Mouse (Mus musculus) lung, postnatal 10 days (tissue): ENCODE results near the gene Tsku.

Experiments
- DNase-seq: peaks from one replicate; pipeline ENCODE4 v3.0.0; 2021

Tsku gene

DNA sequence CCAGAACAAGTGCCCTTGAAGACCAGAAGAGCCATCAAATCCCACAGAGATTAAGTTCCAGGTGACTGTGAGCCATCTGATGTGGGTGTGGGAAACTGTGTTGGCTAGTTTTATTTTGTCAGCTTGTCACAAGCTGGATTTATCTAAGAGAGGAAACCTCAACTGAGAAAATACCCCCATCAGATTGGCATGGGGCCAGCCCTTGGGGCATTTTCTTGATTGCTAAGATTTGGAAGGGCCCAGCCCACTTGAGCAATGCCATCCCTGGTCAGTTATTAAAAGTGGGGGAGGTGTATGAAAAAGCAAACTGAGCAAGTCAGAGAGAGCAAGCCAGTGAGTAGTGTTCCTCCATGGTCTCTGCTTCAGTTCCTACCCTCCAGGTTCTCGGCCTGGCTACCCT lies 36.9 kb downstream of the Tsku start:
- DNase-seq, result peak; percentile 38

DNA sequence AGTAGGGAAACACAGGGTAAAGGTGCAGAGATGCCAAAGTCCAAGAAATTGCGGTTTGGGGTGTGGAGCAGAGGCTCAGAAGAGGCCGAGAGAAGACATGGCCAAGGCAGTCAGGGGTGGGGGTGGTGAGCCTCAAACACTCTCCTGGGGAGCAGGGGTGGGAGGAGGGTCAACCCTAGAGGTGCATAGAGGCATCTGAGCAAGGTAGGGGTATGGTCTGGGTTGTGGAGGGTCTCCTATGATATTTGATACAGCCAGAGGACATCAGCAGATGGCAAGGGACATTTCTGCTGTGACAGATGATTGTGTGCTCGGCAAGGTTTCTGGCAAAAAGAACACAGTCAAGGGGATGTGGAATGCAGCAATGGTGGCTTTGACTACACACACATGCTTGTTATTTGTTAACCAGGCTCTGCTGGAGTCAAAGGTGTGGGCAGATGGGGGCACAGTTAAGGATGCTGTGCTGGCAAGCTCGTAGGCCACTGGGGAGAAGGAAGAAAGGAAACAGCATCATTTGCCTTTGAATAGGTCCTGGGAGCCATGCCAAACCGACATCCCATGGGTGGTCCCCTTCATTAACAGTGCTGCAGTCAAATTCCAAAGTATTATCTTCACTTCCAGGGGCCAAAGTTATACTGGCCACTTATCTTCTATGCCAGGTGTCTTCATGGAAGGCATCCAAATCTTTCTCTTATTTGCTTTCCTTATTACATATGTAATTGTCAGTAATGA lies 37.7 kb downstream of the Tsku start:
- DNase-seq, result peak; percentile 69

DNA sequence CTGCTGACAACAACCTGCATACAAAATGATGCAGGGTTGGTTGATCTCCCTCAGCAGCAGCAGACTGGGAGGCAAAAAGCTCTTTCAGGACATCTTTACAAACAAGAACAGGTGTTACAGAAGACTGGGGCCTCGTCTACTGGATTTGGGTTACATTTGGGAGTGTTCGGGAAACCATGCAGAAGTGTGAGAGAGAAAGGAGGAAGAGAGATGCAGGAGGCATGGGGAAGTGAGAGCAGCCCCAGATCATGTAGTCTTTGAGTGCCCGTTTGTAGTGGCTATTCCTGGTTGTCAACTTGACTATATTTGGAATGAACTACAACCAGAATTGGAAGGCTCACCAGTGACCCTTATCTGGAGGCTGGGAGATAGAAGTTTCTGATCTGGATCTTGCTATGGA lies 38.7 kb downstream of the Tsku start:
- DNase-seq, result no peak

DNA sequence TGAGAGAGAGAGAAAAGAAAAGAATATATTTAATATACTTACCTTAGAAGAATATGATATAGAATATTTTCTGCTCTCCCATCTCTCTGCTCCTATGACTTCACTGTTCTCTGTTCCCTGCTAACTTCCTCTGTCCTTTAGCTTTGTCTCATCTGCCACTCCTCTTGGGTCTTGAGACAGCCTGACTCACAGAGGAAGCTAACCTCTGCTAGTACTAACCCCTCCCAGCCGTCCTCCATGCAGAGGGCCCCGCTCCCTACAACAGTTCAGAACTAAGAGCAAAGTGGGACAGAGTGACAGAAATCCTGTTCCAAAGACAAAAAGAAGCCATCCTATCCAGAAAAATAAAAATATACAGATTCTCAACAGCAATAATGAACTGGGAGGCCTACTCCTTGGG lies 40.0 kb downstream of the Tsku start, which contains the start of gene Acer3:
Acer3 (minus strand) TSS at position 126 of the 400 bp plus-strand sequence.
- no peak for DNase-seq

DNA sequence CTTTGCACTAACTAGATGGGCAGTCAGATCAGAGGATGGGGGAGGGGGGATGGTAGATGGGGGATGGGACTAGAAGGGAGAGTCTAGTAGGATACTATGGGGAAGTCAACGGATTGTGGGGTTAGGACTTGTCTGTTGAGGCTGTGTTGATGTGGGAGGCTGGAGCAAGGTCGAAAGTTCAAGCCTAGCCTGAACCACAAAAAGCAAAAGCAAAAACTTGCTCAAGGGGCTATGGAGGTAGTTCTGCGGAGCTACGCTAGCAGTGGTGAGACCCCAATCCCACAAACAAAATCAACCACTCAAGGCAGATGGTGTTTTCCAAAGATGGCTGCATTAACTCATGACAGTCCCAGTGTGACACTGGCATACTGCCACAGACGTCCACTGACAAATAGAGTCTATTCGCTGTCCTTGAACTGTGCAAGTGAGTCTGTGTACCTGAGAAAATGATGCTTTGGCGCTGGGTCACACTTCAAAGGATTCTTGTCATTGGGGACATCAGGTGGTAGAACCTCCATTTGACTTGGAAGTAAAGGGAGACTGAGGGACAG lies 41.0 kb downstream of the Tsku start:
- DNase-seq, result no peak

DNA sequence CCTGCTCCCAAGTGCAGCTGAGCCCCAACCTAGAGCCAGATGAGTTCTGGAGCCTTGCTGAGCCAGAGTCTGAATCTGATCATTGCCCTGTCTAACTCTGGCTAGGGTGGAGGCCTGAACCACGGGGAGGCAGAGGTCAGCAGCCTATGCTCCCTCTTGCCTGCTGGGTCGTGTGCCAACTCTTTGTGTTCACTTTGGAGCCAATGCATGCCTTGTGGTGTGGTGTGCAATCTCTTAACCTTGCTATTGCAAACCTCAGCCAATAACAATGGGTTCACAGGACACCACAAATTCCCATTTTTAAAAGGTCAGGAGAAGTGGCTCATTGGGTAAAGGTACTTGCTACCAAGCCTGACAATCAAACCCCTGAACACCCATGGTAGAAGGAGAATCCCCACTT lies 44.6 kb downstream of the Tsku start:
- no peak for DNase-seq

DNA sequence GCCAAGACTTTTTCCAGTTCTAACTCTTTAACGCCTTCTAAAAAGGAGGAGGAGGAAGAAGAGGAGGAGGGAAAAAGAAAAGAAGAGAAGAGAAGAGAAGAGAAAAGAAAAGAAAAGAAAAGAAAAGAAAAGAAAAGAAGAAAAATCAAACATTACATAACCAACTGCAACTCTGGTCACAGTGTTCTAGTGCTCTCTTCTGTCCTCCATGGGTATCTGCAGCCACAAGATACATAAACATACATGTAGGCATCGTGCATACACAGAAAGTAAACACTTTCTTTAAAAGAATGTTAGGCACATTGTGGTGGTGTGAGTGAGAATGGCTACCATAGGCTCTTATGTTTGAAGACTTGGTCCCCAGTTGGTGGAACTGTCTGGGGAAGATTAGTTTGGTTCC lies 46.0 kb downstream of the Tsku start:
- no peak for DNase-seq

DNA sequence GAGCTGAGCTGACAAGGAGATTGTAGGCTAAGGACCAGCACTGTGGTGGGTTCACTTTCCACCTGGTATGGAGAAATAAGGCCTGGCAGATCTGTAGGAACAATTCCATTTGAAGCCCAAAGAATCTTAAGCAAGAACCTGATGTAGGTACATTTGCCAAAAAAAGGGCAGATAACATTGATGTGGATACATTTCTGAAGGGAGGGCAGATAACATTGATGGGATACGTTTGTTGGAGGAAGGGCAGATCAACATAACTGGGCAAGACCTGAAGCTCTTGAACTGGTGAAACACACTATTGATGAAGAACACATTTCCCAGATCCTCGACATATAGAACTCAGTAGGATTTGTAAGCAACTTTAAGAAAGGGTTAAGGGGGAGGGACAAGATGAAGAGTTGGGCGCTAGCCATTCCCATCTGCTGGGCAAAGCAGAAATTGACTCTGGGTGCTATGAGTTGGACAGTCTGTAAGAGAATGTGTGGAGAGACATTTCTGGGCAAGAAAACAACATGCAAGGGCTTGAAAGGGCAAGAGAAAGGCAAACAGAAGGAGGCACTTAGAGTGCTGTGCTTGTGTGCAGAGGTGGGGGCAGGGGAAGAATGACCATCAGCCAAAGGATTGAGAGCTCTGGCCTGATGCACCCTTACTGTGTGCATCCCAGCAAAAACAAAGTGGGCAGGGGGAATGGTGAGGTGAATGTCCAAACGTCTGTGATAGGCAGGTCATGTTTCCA lies 48.8 kb downstream of the Tsku start:
- DNase-seq, result peak; percentile 57

DNA sequence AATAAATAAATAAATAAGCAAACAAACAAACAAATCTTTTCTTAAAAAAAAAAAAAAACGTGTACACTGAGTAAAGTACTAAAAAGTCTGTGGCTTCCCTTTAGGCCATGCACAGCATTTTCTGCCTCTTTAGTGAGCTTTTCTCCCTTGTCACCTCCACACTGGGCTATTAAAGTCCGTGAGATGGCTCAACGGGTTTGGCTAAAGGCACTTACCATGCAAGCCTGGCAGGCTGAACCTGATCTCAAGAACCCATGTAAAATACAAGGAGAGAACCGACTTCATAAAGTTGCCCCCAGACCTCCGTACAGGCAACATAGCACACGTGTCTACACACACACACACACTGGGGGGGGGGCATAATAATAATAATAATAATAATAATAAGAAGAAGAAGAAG lies 50.9 kb downstream of the Tsku start:
- DNase-seq, result no peak

DNA sequence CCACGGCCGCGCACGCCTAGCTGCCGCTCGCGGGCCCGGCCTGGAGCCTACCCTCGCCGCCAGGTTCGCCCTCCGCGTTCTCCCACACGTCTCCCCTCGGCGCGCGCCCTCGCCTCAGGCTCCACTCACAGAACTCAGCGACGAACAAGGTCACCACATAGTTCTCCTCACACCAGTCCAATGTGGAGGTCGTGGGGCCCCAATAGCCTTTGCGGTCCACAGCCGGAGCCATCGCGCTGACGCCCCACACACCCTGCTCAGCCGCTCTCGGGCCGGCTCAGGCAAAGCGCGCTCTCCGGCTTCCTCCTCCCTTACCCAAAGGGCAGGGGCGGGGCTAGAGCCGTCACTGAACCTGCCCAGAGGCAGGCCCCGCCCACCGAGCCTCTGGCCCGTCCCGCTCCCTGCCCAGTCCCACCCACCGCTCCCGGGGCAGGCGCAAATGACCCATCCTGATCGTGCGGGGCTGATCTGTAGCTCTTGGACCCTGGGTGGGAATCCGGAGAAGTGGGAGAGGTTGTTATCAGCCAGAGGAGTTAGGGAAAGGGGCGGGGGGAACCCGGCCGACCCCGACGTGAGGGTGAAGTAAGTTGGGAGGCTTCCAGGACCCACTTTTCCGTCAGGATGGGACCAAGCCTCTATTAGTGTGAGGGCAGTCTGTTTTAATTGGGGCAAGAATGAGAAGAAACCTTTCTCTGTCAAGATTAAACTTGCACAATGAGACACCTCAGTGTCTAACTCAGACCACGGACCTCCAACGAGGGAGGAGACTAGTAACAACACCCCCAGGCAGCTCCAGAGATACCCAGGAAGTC lies 51.7 kb downstream of the Tsku start:
- DNase-seq, result peak; percentile 97

DNA sequence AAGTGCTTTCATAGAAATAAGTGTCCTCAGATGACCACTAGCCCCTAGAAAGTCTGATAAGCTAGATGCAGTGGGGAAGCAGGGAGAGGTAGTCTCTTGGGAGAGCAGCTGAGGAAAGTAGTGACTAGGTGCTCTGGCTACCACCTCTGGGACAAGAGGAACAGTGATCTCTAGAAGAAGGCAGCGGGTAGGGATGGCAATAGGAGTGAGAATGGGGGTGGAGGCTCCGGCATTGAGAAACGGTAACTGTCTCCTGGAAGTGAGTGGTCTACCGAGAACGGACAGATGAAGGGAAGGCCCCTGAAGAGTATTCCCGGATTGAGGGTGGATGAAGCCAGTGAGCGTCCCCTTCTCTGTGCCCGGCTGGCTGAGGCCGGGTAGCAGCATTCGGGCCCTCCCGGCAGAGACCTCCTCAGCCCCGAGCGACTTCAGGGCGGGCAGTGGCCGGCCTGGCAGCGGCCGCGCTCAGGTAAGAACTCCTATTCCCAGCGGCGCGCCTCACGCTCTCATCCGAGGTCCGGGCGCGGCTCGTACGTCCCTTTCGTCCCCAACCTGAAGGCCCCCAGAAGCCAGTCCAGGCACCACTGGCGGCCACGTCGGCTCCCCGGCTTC lies 52.4 kb downstream of the Tsku start:
- DNase-seq, result no peak

DNA sequence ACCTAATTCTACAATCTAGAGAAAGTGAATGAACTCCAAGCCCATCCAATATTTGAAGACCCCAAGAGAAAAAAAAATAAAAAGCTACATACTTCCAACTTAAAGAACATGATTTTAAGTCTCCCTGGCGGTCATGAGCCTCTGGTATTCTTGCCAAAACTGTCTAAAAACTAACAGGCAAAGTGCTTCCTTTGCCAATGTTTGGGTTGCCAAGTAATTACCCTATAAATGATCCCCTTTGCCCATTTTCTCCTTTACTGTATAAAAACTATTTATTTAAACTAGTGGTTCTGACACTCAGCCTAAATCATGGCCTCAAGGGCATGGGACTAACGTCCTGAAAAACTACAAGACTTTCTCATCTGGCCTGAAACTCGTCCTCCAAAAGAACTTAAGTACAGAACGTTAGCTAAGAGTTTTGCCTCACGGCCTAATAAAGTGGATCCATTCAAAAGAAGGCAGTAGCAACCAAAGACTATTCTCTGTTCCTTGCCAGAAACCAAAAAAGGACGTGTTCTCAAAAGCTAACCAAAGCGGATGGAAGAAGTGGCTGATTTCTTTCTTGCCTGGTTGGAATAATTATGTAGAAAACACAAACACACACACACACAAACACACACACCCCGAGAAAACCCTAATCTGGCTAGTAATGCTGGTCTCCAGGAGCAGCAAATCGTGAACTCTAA lies 53.1 kb downstream of the Tsku start:
- DNase-seq, result no peak

DNA sequence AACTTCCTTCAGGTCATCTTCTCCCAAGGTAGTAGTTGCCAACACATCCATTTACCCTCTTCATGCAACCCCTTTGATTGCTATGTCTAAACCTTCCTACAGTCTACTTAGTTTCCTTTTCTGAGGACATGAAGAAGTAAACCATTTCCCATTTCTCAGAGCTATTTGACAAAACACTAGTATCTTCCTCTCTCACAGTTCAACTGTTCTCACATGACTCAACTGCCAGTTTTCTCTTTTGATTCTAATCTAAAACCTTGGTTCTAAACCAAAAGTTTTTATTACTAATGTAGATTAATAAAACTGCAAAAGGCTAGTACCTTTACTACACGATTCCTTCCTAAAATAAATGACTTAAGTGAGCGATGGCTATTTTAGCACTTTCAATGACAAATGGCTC lies 53.7 kb downstream of the Tsku start:
- no peak for DNase-seq
